12 mouse cellular contexts compared by ENCODE assay signal in genomic region chr9:103357893-103358292, GRCm38 (mm10). TPM values are rescaled to one million over a fixed set of nuclear protein-coding genes. Genes with fewer than 3 reads are reported as not detected.
DNase-seq lines count a peak whose midpoint lies in the region; ATAC-seq and TF ChIP-seq lines count a peak whose summit lies in the region.
"Had no signal": no experiment of that assay in that cellular context is flagged by ENCODE, and none has a peak within 500 bp of the region (broad histone marks: within the 10 kb centered on the region; RNA-seq: fewer than 3 reads in every experiment).

No protein-coding gene starts in this region.

- H3K27me3 ChIP-seq in heart, embryonic 14.5 days (ENCODE audit: control insufficient read depth, insufficient read depth, low read length) = no peaks in the 10 kb centered on the region
- no peaks in the 10 kb centered on the region for H3K27me3 ChIP-seq in heart, embryonic 11.5 days (ENCODE audit: control insufficient read depth, insufficient read depth, low read length)
- no peaks in the 10 kb centered on the region for H3K27me3 ChIP-seq in Patski
- no peaks in the 10 kb centered on the region for H3K27me3 ChIP-seq in liver, embryonic 11.5 days (replicated peaks; ENCODE audit: control insufficient read depth, insufficient read depth, low read length)
- H3K27me3 ChIP-seq: forebrain, embryonic 15.5 days; megakaryocyte, embryonic 14.5 days; neural tube, embryonic 13.5 days had no signal

- H3K9ac ChIP-seq in heart, embryonic 14.5 days (ENCODE audit: low read length) = 0 out of 2 replicates have a peak overlapping the region, but pooled peaks have one; percentile 21
- no peak overlapping the region for H3K9ac ChIP-seq in heart, embryonic 11.5 days (ENCODE audit: low read depth, low read length)
- no peak overlapping the region for H3K9ac ChIP-seq in liver, embryonic 11.5 days (ENCODE audit: low read depth, low read length)
- H3K9ac ChIP-seq: forebrain, embryonic 15.5 days; hindbrain, embryonic 14.5 days; neural tube, embryonic 13.5 days had no signal

- H3K36me3 ChIP-seq in heart, embryonic 14.5 days (ENCODE audit: control insufficient read depth, insufficient read depth, low read length) = peaks cover 77% of the 10 kb centered on the region
- peaks cover 16% of the 10 kb centered on the region for H3K36me3 ChIP-seq in heart, embryonic 11.5 days (ENCODE audit: control insufficient read depth, insufficient read depth, low read length)
- H3K36me3 ChIP-seq in liver, embryonic 11.5 days (ENCODE audit: control insufficient read depth, insufficient read depth, low read length) = peaks cover 30% of the 10 kb centered on the region

- peak; percentile 45 for TF ChIP-seq CTCF in Patski (IDR thresholded peaks at IDR 0.05)

- in situ Hi-C loops in Patski (cut with MboI; ENCODE audit: low pct_unique_long_range_greater_than_20kb) = loop anchor here (25.0 kb wide), 1 partner anchor 654 kb away; the partner anchor contains the start of gene Nphp3

- peak; percentile 29 to 38 for DNase-seq in B cell, adult 2 months
- DNase-seq in Patski (ENCODE audit: low read depth, low spot score) = no peak
- no peak for DNase-seq in liver, embryonic 11.5 days (ENCODE audit: low spot score)
- DNase-seq in right cerebral cortex, adult 2 months (ENCODE audit: low spot score in 2 of 2) = no peak
- DNase-seq in left cerebral cortex, postnatal 4 days = no peak
- DNase-seq in adrenal gland, postnatal 10 days = no peak

- CTCF ChIA-PET in Patski (lab: Charles Lee) = interaction anchor here (1.1 to 1.5 kb wide), 2 partner anchors 10 to 12 kb away, joined by 5 to 6 read pairs; no protein-coding TSS in a partner anchor

- ATAC-seq in heart, embryonic 14.5 days (ENCODE audit: insufficient number of reproducible peaks, insufficient read depth, low FRiP score, low read depth) = peak; percentile 21; the same call in 1 of the 2 replicates
- ATAC-seq in heart, embryonic 11.5 days (replicated peaks; ENCODE audit: insufficient number of reproducible peaks, low FRiP score, low TSS enrichment) = no peak
- ATAC-seq in Patski = no peak
- peak; percentile 78 for ATAC-seq in liver, embryonic 11.5 days (replicated peaks; ENCODE audit: low FRiP score)
- ATAC-seq: forebrain, embryonic 15.5 days had no signal

- POLR2A ChIA-PET in Patski (lab: Charles Lee) = interaction anchor here (0.5 to 1.6 kb wide), 3 partner anchors 9 to 383 kb away, joined by 3 to 8 read pairs (median 4); no protein-coding TSS in a partner anchor

- H3K4me1 ChIP-seq in heart, embryonic 14.5 days (ENCODE audit: control insufficient read depth in 2 of 2, insufficient read depth in 2 of 2, low read length in 2 of 2) = peaks cover 2 to 24% of the 10 kb centered on the region in 2 experiments; a peak in 3 of 4 replicates
- peaks cover 15% of the 10 kb centered on the region for H3K4me1 ChIP-seq in heart, embryonic 11.5 days (ENCODE audit: control insufficient read depth, insufficient read depth, low read length)
- H3K4me1 ChIP-seq in liver, embryonic 11.5 days (replicated peaks; ENCODE audit: control insufficient read depth, insufficient read depth, low read length) = peaks cover 7% of the 10 kb centered on the region

- no peaks in the 10 kb centered on the region for H3K9me3 ChIP-seq in heart, embryonic 14.5 days (ENCODE audit: control insufficient read depth, low read length)
- no peaks in the 10 kb centered on the region for H3K9me3 ChIP-seq in heart, embryonic 11.5 days (replicated peaks; ENCODE audit: control insufficient read depth, low read length)
- no peaks in the 10 kb centered on the region for H3K9me3 ChIP-seq in liver, embryonic 11.5 days (ENCODE audit: control insufficient read depth, low read length)
- H3K9me3 ChIP-seq: forebrain, embryonic 15.5 days; megakaryocyte, embryonic 14.5 days; neural tube, embryonic 13.5 days had no signal

- H3K4me2 ChIP-seq in heart, embryonic 14.5 days (ENCODE audit: low read length) = peak overlapping the region; percentile 19; the same call in 1 of the 2 replicates
- H3K4me2 ChIP-seq in heart, embryonic 11.5 days = no peak overlapping the region
- H3K4me2 ChIP-seq in liver, embryonic 11.5 days = no peak overlapping the region
- H3K4me2 ChIP-seq: forebrain, embryonic 15.5 days; hindbrain, embryonic 14.5 days; neural tube, embryonic 13.5 days had no signal

- intact Hi-C loops in left cerebral cortex, postnatal 4 days (cut with DNase I) = no loop called here

- H3K4me3 ChIP-seq in heart, embryonic 14.5 days (ENCODE audit: control insufficient read depth in 1 of 2, insufficient read depth in 1 of 2, low read depth in 1 of 2, low read length in 2 of 2) = no peak overlapping the region
- no peak overlapping the region for H3K4me3 ChIP-seq in heart, embryonic 11.5 days (ENCODE audit: low read depth, low read length)
- H3K4me3 ChIP-seq in liver, embryonic 11.5 days (ENCODE audit: low read depth, low read length) = no peak overlapping the region
- H3K4me3 ChIP-seq: forebrain, embryonic 15.5 days; megakaryocyte, embryonic 14.5 days; neural tube, embryonic 13.5 days had no signal

- H3K27ac ChIP-seq in heart, embryonic 14.5 days (replicated peaks in 1 of 2; ENCODE audit: control insufficient read depth in 1 of 2, insufficient read depth in 1 of 2, low read depth in 2 of 2, low read length in 2 of 2) = peak overlapping the region; percentile 6 to 67; a peak in 2 of 4 replicates
- no peak overlapping the region for H3K27ac ChIP-seq in heart, embryonic 11.5 days (ENCODE audit: low read depth, low read length)
- no peak overlapping the region for H3K27ac ChIP-seq in liver, embryonic 11.5 days (ENCODE audit: low read depth, low read length)
- H3K27ac ChIP-seq: forebrain, embryonic 15.5 days; hindbrain, embryonic 14.5 days; neural tube, embryonic 13.5 days had no signal

RNA-seq across cellular contexts. Expression of gene Cdv3, which starts 7.7 kb away (rescaled TPM):
- polyA plus RNA-seq in heart, embryonic 14.5 days (2014; fragmentation: Nextera tagmentation; extraction: Ambion mirVana) = 62.6 and 64.3 TPM in 2 replicates
- polyA plus RNA-seq in heart, embryonic 11.5 days (2014; fragmentation: Nextera tagmentation; extraction: Ambion mirVana) = 76.8 and 109 TPM in 2 replicates
- polyA plus RNA-seq in Patski (2021) = 102 TPM
- 123 and 137 TPM in 2 replicates for polyA plus RNA-seq in liver, embryonic 11.5 days (2014; fragmentation: Nextera tagmentation; extraction: Ambion mirVana)
- total RNA-seq in left cerebral cortex, postnatal 4 days (2021) = 100 to 1,000 TPM; 128 to 131 TPM
- total RNA-seq in adrenal gland, postnatal 10 days (2021) = 100 to 1,000 TPM; 148 to 171 TPM

RNA-seq across cellular contexts. Expression of gene Topbp1, which starts 52.9 kb away (rescaled TPM):
- 42.9 and 48.4 TPM in 2 replicates for polyA plus RNA-seq in heart, embryonic 14.5 days (2014; fragmentation: Nextera tagmentation; extraction: Ambion mirVana)
- 53.8 and 58.2 TPM in 2 replicates for polyA plus RNA-seq in heart, embryonic 11.5 days (2014; fragmentation: Nextera tagmentation; extraction: Ambion mirVana)
- 56.9 TPM for polyA plus RNA-seq in Patski (2021)
- 99.4 and 101 TPM in 2 replicates for polyA plus RNA-seq in liver, embryonic 11.5 days (2014; fragmentation: Nextera tagmentation; extraction: Ambion mirVana)
- 10 to 100 TPM; 33.6 to 35.1 TPM for total RNA-seq in left cerebral cortex, postnatal 4 days (2021)
- 10 to 100 TPM; 34.2 to 46.8 TPM for total RNA-seq in adrenal gland, postnatal 10 days (2021)

RNA-seq across cellular contexts. Expression of gene 1300017J02Rik, which starts 53.0 kb away (rescaled TPM):
- 0.32 and 1.3 TPM in 2 replicates for polyA plus RNA-seq in heart, embryonic 14.5 days (2014; fragmentation: Nextera tagmentation; extraction: Ambion mirVana)
- 7.3 and 7.9 TPM in 2 replicates for polyA plus RNA-seq in heart, embryonic 11.5 days (2014; fragmentation: Nextera tagmentation; extraction: Ambion mirVana)
- polyA plus RNA-seq in Patski (2021) = 0.12 TPM
- polyA plus RNA-seq in liver, embryonic 11.5 days (2014; fragmentation: Nextera tagmentation; extraction: Ambion mirVana) = 15.4 and 16.6 TPM in 2 replicates
- under 1 TPM in 1 of 2 experiments, not detected in 1; 0.56 TPM for total RNA-seq in left cerebral cortex, postnatal 4 days (2021)
- 10 to 100 TPM; 22.6 to 51.8 TPM for total RNA-seq in adrenal gland, postnatal 10 days (2021)

Comparison
In these comparisons a context has a peak if more than half of its experiments do, and no peak if none do; other contexts are left out.
1. ATAC-seq: peak in heart, embryonic 14.5 days (single experiment) and liver, embryonic 11.5 days (single experiment); none in heart, embryonic 11.5 days (single experiment) and Patski (single experiment).
2. H3K27ac ChIP-seq: peak in heart, embryonic 14.5 days (2 of 2); none in heart, embryonic 11.5 days (single experiment) and liver, embryonic 11.5 days (single experiment).
3. DNase-seq: peak in B cell, adult 2 months (2 of 2); none in Patski (single experiment), liver, embryonic 11.5 days (single experiment), right cerebral cortex, adult 2 months (0 of 2), left cerebral cortex, postnatal 4 days (single experiment) and adrenal gland, postnatal 10 days (single experiment).